ENCODE assay signal across 22 mouse cellular contexts in the genomic region with DNA sequence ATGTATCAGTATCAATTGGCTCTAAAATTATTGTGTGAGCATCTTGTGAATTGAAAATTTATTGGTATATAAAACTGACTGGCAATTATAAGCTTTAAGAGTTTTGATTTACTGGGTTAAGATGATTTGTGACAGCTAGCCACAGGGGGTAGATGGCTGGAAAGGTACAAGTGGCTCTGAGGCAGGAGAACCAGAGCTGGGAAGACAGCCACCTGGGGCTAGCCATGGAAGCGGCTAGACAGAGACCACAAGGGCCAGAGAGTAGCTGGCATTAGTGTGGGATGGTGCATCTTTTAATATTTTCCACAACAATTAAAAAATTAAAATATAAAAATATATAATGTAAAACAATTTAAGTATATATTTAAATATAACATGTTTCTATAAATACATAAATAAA.
DNase-seq lines count a peak whose midpoint lies in the region; ATAC-seq and TF ChIP-seq lines count a peak whose summit lies in the region.
"Had no signal": no experiment of that assay in that cellular context is flagged by ENCODE, and none has a peak within 500 bp of the region (broad histone marks: within the 10 kb centered on the region; RNA-seq: fewer than 3 reads in every experiment).

No protein-coding gene starts in this region.

- H3K27me3 ChIP-seq in hindbrain, embryonic 11.5 days (ENCODE audit: control insufficient read depth, insufficient read depth, low read length), result no peaks in the 10 kb centered on the region
- H3K27me3 ChIP-seq in hindbrain, embryonic 16.5 days (replicated peaks; ENCODE audit: control insufficient read depth, insufficient read depth, low read length), result no peaks in the 10 kb centered on the region
- H3K27me3 ChIP-seq in midbrain, postnatal 0 days (ENCODE audit: insufficient read depth, low read length), result no peaks in the 10 kb centered on the region
- H3K27me3 ChIP-seq in midbrain, embryonic 13.5 days, result no peaks in the 10 kb centered on the region
- H3K27me3 ChIP-seq in intestine, postnatal 0 days (replicated peaks; ENCODE audit: control insufficient read depth, insufficient read depth, low read length), result no peaks in the 10 kb centered on the region
- H3K27me3 ChIP-seq: embryonic facial prominence, embryonic 12.5 days; embryonic facial prominence, embryonic 15.5 days; heart, embryonic 13.5 days; intestine, embryonic 15.5 days had no signal

- H3K9ac ChIP-seq in hindbrain, embryonic 11.5 days (ENCODE audit: low read depth, low read length), result no peak overlapping the region
- H3K9ac ChIP-seq in hindbrain, embryonic 16.5 days (ENCODE audit: low read depth, low read length), result no peak overlapping the region
- H3K9ac ChIP-seq in midbrain, postnatal 0 days (replicated peaks; ENCODE audit: low read length, poor library complexity, severe bottlenecking), result no peak overlapping the region
- H3K9ac ChIP-seq in midbrain, embryonic 13.5 days (replicated peaks), result no peak overlapping the region
- no peak overlapping the region for H3K9ac ChIP-seq in intestine, postnatal 0 days (ENCODE audit: low read depth, low read length)
- H3K9ac ChIP-seq: embryonic facial prominence, embryonic 12.5 days; embryonic facial prominence, embryonic 15.5 days; heart, embryonic 13.5 days; hindbrain, embryonic 14.5 days; intestine, embryonic 15.5 days had no signal

- H3K4me1 ChIP-seq in hindbrain, embryonic 11.5 days (replicated peaks; ENCODE audit: control insufficient read depth, insufficient read depth, low read length), result no peaks in the 10 kb centered on the region
- H3K4me1 ChIP-seq in hindbrain, embryonic 16.5 days (ENCODE audit: control insufficient read depth, insufficient read depth, low read depth, low read length), result no peaks in the 10 kb centered on the region
- H3K4me1 ChIP-seq in midbrain, postnatal 0 days (ENCODE audit: insufficient read depth, low read length), result no peaks in the 10 kb centered on the region
- H3K4me1 ChIP-seq in midbrain, embryonic 13.5 days (replicated peaks), result no peaks in the 10 kb centered on the region
- no peaks in the 10 kb centered on the region for H3K4me1 ChIP-seq in intestine, postnatal 0 days (replicated peaks; ENCODE audit: control insufficient read depth, insufficient read depth, low read length)
- H3K4me1 ChIP-seq: embryonic facial prominence, embryonic 12.5 days; embryonic facial prominence, embryonic 15.5 days; heart, embryonic 10.5 days; heart, embryonic 13.5 days; intestine, embryonic 15.5 days had no signal

- H3K4me2 ChIP-seq in hindbrain, embryonic 11.5 days (replicated peaks; ENCODE audit: low read depth, low read length), result no peak overlapping the region
- no peak overlapping the region for H3K4me2 ChIP-seq in hindbrain, embryonic 16.5 days (ENCODE audit: low read length)
- no peak overlapping the region for H3K4me2 ChIP-seq in midbrain, postnatal 0 days (ENCODE audit: low read depth, low read length, poor library complexity, severe bottlenecking)
- no peak overlapping the region for H3K4me2 ChIP-seq in midbrain, embryonic 13.5 days (replicated peaks)
- H3K4me2 ChIP-seq in intestine, postnatal 0 days (replicated peaks; ENCODE audit: low read depth), result no peak overlapping the region
- H3K4me2 ChIP-seq: embryonic facial prominence, embryonic 12.5 days; embryonic facial prominence, embryonic 15.5 days; heart, embryonic 13.5 days; hindbrain, embryonic 14.5 days; intestine, embryonic 15.5 days had no signal

- peak; percentile 69 to 75 for DNase-seq in cerebellum, postnatal 10 days
- no peak for DNase-seq in cerebellum, adult 18-20 months
- DNase-seq in hindbrain, embryonic 11.5 days (ENCODE audit: low spot score), result no peak
- DNase-seq in midbrain, postnatal 0 days (ENCODE audit: low spot score), result peak; percentile 21
- DNase-seq: adrenal gland, adult 8-10 months; adrenal gland, postnatal 25 days; cerebellum, adult 2 months; gastrocnemius, postnatal 10 days; gastrocnemius, postnatal 36 days; heart, adult 2 months; heart, postnatal 14 days had no signal

- no peak overlapping the region for H3K4me3 ChIP-seq in hindbrain, embryonic 11.5 days (ENCODE audit: low read depth, low read length)
- H3K4me3 ChIP-seq in hindbrain, embryonic 16.5 days (ENCODE audit: low read length), result no peak overlapping the region
- H3K4me3 ChIP-seq in midbrain, postnatal 0 days (ENCODE audit: low read depth, low read length), result no peak overlapping the region
- no peak overlapping the region for H3K4me3 ChIP-seq in midbrain, embryonic 13.5 days (replicated peaks)
- no peak overlapping the region for H3K4me3 ChIP-seq in intestine, postnatal 0 days (ENCODE audit: low read depth, low read length)
- H3K4me3 ChIP-seq: embryonic facial prominence, embryonic 12.5 days; embryonic facial prominence, embryonic 15.5 days; heart, adult 2 months; heart, embryonic 10.5 days; heart, embryonic 13.5 days; intestine, embryonic 15.5 days had no signal

- H3K36me3 ChIP-seq in hindbrain, embryonic 11.5 days (ENCODE audit: control insufficient read depth, insufficient read depth, low read length), result no peaks in the 10 kb centered on the region
- no peaks in the 10 kb centered on the region for H3K36me3 ChIP-seq in hindbrain, embryonic 16.5 days (ENCODE audit: control insufficient read depth, insufficient read depth, low read length)
- H3K36me3 ChIP-seq in midbrain, postnatal 0 days (ENCODE audit: insufficient read depth, low read length), result no peaks in the 10 kb centered on the region
- no peaks in the 10 kb centered on the region for H3K36me3 ChIP-seq in midbrain, embryonic 13.5 days
- H3K36me3 ChIP-seq in intestine, postnatal 0 days (ENCODE audit: control insufficient read depth, insufficient read depth), result no peaks in the 10 kb centered on the region
- H3K36me3 ChIP-seq: embryonic facial prominence, embryonic 12.5 days; embryonic facial prominence, embryonic 15.5 days; heart, embryonic 10.5 days; heart, embryonic 13.5 days; intestine, embryonic 15.5 days had no signal

- 0 out of 2 replicates have a peak, but pooled peaks have one; percentile 47 for ATAC-seq in hindbrain, embryonic 11.5 days (ENCODE audit: low FRiP score)
- ATAC-seq in hindbrain, embryonic 16.5 days, result no peak
- 0 out of 2 replicates have a peak, but pooled peaks have one; percentile 54 for ATAC-seq in midbrain, postnatal 0 days (ENCODE audit: low FRiP score)
- ATAC-seq in midbrain, embryonic 13.5 days, result no peak
- ATAC-seq in intestine, postnatal 0 days, result no peak
- ATAC-seq: activated CD4-positive, CD25-positive, alpha-beta regulatory T cell, adult 4 months; forebrain, embryonic 16.5 days; intestine, embryonic 15.5 days had no signal

- TF ChIP-seq CTCF in midbrain, postnatal 0 days (IDR thresholded peaks at IDR 0.05), result no peak
- no peak for TF ChIP-seq CTCF in intestine, postnatal 0 days (IDR thresholded peaks at IDR 0.05; ENCODE audit: low read depth)

- no peaks in the 10 kb centered on the region for H3K9me3 ChIP-seq in hindbrain, embryonic 11.5 days (ENCODE audit: control insufficient read depth, low read length)
- H3K9me3 ChIP-seq in hindbrain, embryonic 16.5 days (ENCODE audit: control insufficient read depth, low read length), result no peaks in the 10 kb centered on the region
- H3K9me3 ChIP-seq in midbrain, postnatal 0 days (ENCODE audit: low read length), result no peaks in the 10 kb centered on the region
- H3K9me3 ChIP-seq in midbrain, embryonic 13.5 days, result no peaks in the 10 kb centered on the region
- no peaks in the 10 kb centered on the region for H3K9me3 ChIP-seq in intestine, postnatal 0 days (ENCODE audit: control insufficient read depth)
- H3K9me3 ChIP-seq: embryonic facial prominence, embryonic 12.5 days; embryonic facial prominence, embryonic 15.5 days; heart, embryonic 10.5 days; heart, embryonic 13.5 days; intestine, embryonic 15.5 days had no signal

- no peak overlapping the region for H3K27ac ChIP-seq in hindbrain, embryonic 11.5 days (ENCODE audit: low read depth, low read length)
- H3K27ac ChIP-seq in hindbrain, embryonic 16.5 days (ENCODE audit: low read depth, low read length), result no peak overlapping the region
- H3K27ac ChIP-seq in midbrain, postnatal 0 days (ENCODE audit: low read depth, low read length), result no peak overlapping the region
- no peak overlapping the region for H3K27ac ChIP-seq in midbrain, embryonic 13.5 days
- no peak overlapping the region for H3K27ac ChIP-seq in intestine, postnatal 0 days (ENCODE audit: low read depth, low read length)
- H3K27ac ChIP-seq: embryonic facial prominence, embryonic 12.5 days; embryonic facial prominence, embryonic 15.5 days; heart, adult 2 months; heart, embryonic 10.5 days; heart, embryonic 13.5 days; hindbrain, embryonic 14.5 days; intestine, embryonic 15.5 days had no signal

- 74% methylated on average over 1 of the region's 1 CpGs for WGBS in hindbrain, embryonic 11.5 days
- WGBS in hindbrain, embryonic 16.5 days, result 64% methylated on average over 1 of the region's 1 CpGs
- 70% methylated on average over 1 of the region's 1 CpGs for WGBS in midbrain, postnatal 0 days
- 67% methylated on average over 1 of the region's 1 CpGs for WGBS in midbrain, embryonic 13.5 days
- 74% methylated on average over 1 of the region's 1 CpGs for WGBS in intestine, postnatal 0 days

Comparison
In these comparisons a context has a peak if more than half of its experiments do, and no peak if none do; other contexts are left out.
1. DNase-seq: peak in cerebellum, postnatal 10 days (2 of 2) and midbrain, postnatal 0 days (single experiment); none in cerebellum, adult 18-20 months (0 of 2) and hindbrain, embryonic 11.5 days (single experiment).
2. ATAC-seq: peak in hindbrain, embryonic 11.5 days (single experiment) and midbrain, postnatal 0 days (single experiment); none in hindbrain, embryonic 16.5 days (single experiment), midbrain, embryonic 13.5 days (single experiment) and intestine, postnatal 0 days (single experiment).